Mouse (Mus musculus): Measurements from ENCODE around the gene Actn2.

GRCm38 (mm10) chr13:12304991-12305390 is 35.6 kb downstream of the Actn2 start:
- TF ChIP-seq CTCF (IDR thresholded peaks at IDR 0.05; ENCODE audit: insufficient read depth, low read length) (no peak), POLR2A (IDR thresholded peaks at IDR 0.05; ENCODE audit: borderline replicate concordance, extremely low read depth, low read depth, low read length) (no peak)
